Mouse (Mus musculus) heart, postnatal 0 days (tissue): Measurements from ENCODE around the gene Atrnl1.

Experiments
- CTCF ChIP-seq: IDR thresholded peaks from 2 replicates; pipeline ENCODE4 v1.5.1; 2016; ENCODE audit warnings: antibody characterized with exemption, control low read depth, low read depth
- EP300 ChIP-seq: IDR thresholded peaks from 2 replicates; pipeline ENCODE4 v1.6.1; 2016; ENCODE audit warnings: antibody characterized with exemption, low read depth

DNA sequence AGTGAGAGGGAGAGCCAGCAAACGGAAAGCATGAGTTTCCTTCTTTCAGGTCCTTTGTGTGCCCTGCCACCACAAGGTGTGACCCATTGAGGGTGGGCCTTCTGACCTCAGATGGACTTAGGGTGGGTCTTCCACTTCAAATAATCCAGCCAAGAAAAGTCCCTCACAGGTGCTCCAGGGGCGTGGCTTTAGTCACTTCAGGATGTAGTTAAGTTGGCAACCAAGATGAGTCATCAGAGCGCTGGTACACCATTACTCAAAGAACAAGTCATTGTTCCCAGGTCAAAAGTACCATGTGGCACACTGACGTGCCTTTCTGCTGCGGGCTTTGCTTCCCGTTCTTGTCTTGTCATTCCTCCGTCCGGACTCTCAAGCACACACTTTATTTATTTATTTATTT is 16.4 kb downstream of the Atrnl1 start:
- TF ChIP-seq CTCF (no peak), EP300 (no peak)
